Mouse (Mus musculus) midbrain, embryonic 10.5 days (tissue): ENCODE data around the gene Fxn. TPM values are rescaled to one million over a fixed set of nuclear protein-coding genes. Genes with fewer than 3 reads are reported as not detected.

Experiments
- DNase-seq: peaks from one replicate; pipeline ENCODE4 v3.0.0-alpha.2; 2017; ENCODE audit warnings: low spot score
- H3K27ac ChIP-seq: fragments of 300-500 bp; sonication (generic); replicated peaks from 2 replicates; pipeline ENCODE4 v1.5.1; 2016; ENCODE audit warnings: mild to moderate bottlenecking
- H3K27me3 ChIP-seq: fragments of 300-500 bp; sonication (generic); 2 replicates; pipeline ENCODE4 v1.6.1; 2016; ENCODE audit warnings: low read depth, mild to moderate bottlenecking; ENCODE audit not compliant: poor library complexity, severe bottlenecking
- H3K36me3 ChIP-seq: fragments of 300-500 bp; sonication (generic); 2 replicates; pipeline ENCODE4 v1.6.1; 2016; ENCODE audit warnings: mild to moderate bottlenecking, moderate library complexity
- H3K4me1 ChIP-seq: fragments of 300-500 bp; sonication (generic); 2 replicates; pipeline ENCODE4 v1.6.1; 2016
- H3K4me3 ChIP-seq: fragments of 300-500 bp; sonication (generic); 2 replicates; pipeline ENCODE4 v1.5.1; 2016; ENCODE audit warnings: mild to moderate bottlenecking, moderate library complexity
- H3K9me3 ChIP-seq: fragments of 300-500 bp; sonication (generic); replicated peaks from 2 replicates; pipeline ENCODE4 v1.6.1; 2016; ENCODE audit warnings: mild to moderate bottlenecking
- WGBS: fragments of 180-500 bp; shearing (Covaris S2); methylation state at CpG from one replicate; pipeline ENCODE4 v1.1.7; 2016; 5-methylcytosine and 5-hydroxymethylcytosine counted together
- polyA plus RNA-seq: library from polyadenylated mRNA; unstranded; fragments of >200 nt; fragmentation: Nextera tagmentation; extraction: Ambion mirVana; gene quantifications from 2 replicates; pipeline ENCODE4 v1.2.1, GENCODE M21; 2016

Gene Fxn
- polyA plus RNA-seq, 1 experiment from 2014 or later = 55.9 TPM

DNA sequence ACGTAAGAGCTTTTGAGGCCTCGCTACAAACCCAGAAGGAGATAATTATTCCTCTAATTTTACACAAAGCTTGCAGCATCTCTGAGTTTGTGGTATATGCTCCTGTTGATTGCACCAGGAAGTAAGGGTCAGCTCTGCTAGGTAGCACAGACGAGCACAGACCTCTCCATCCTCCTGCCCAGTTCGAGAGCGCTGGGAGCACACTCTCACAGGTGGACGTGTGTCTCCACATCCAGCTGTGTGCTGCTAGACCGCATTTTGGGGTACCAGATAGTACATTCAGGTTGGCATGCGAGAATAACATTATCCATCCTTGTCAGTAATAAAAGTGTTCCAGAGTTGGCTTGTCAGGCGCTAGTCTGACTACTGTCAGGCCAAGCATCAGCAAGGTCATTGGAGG is 61.4 kb downstream of the Fxn start:
- DNase-seq = no peak
- Histone ChIP-seq H3K4me3 (no peak overlapping the region), H3K9me3 (no peaks in the 10 kb centered on the region), H3K27me3 (peaks cover 18% of the 10 kb centered on the region), H3K4me1 (peaks cover 36% of the 10 kb centered on the region), H3K36me3 (no peaks in the 10 kb centered on the region), H3K27ac (no peak overlapping the region)
- WGBS = 82% methylated on average over 9 of the region's 9 CpGs

DNA sequence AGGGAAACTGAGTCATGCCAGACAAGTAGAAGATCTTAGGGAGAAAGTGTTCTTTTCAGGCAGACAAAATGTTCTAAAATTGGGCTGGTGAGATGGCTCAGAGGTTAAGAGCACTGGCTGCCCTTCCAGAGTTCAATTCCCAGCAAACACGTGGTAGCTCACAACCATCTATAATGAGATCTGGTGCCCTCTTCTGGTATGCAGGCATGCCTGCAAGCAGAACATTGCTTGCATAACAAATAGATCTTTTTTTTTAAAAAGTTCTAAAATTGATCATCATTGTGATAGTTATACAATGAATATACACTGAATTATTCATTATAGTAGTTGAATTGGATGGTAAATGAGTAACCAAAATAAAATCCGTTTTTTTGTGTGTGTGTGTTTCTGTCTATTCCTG is 62.1 kb downstream of the Fxn start:
- Histone ChIP-seq H3K4me3 (no peak overlapping the region), H3K27me3 (peaks cover 11% of the 10 kb centered on the region), H3K9me3 (no peaks in the 10 kb centered on the region), H3K36me3 (no peaks in the 10 kb centered on the region), H3K4me1 (peaks cover 35% of the 10 kb centered on the region), H3K27ac (no peak overlapping the region)
- no peak for DNase-seq
- WGBS = 56% methylated on average over 2 of the region's 2 CpGs

DNA sequence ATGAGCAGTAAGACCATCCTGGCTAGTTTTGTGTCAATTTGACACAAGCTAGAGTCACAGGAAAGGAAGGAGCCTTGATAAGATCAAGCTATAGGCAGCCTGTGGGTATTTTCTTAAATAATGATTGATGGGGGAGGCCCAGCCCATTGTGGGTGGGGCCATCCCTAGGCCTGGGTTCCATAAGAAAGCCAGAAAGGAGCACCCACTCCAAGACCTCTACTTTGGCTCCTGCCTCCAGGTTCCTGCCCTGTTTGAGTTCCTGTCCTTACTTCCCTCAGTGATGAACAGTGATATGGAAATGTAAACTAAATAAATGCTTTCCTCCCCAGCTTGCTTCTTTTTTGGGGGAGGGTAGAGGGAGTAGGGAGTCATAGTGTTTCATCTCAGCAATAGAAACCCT is 62.6 kb downstream of the Fxn start:
- H3K27me3 ChIP-seq = peaks cover 7% of the 10 kb centered on the region
- H3K4me3 ChIP-seq = no peak overlapping the region
- no peak overlapping the region for H3K27ac ChIP-seq
- H3K9me3 ChIP-seq = no peaks in the 10 kb centered on the region
- H3K36me3 ChIP-seq = no peaks in the 10 kb centered on the region
- no peak for DNase-seq
- peaks cover 39% of the 10 kb centered on the region for H3K4me1 ChIP-seq

DNA sequence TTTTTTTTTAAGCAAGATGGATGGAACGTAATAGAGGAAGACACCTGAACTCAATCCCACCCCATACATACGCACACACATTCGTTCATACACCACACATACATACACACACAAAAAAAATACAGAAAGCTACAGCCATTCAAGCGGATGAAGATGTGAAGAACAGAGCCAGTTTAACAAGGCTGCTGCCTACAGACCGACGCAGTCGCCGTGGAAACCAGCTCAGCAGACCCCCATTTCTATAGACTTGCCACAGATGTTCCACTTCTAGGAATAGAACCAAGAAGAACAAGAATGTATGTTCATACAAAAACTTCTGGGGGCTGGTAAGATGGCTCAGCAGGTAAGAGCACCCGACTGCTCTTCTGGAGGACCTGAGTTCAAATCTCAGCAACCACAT is 63.6 kb downstream of the Fxn start:
- Histone ChIP-seq H3K36me3 (no peaks in the 10 kb centered on the region), H3K27me3 (no peaks in the 10 kb centered on the region), H3K9me3 (no peaks in the 10 kb centered on the region), H3K4me3 (no peak overlapping the region), H3K27ac (no peak overlapping the region), H3K4me1 (peaks cover 44% of the 10 kb centered on the region)
- no peak for DNase-seq
- WGBS = 81% methylated on average over 9 of the region's 9 CpGs

DNA sequence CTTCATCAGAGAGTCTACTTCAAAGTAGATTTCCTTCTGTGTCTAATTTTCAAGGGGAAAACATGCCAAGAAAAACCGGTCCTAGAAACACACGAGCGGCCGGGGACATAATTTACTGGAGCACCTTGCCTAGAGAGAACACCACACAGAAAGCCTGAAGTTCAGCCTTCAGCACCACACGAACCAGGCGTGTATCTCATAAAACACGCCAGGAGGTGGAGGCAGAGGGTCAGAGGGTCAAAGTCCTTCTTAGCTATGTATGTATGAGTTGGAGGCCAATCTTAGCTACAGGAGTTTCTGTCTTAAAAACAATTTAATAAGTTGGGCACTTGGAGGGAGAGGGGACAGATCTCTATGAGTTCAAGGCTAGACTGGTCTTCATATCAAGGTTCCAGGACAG is 65.5 kb downstream of the Fxn start:
- no peak for DNase-seq
- Histone ChIP-seq H3K9me3 (no peaks in the 10 kb centered on the region), H3K27ac (no peak overlapping the region), H3K27me3 (no peaks in the 10 kb centered on the region), H3K36me3 (no peaks in the 10 kb centered on the region), H3K4me3 (no peak overlapping the region), H3K4me1 (peaks cover 33% of the 10 kb centered on the region)
- 83% methylated on average over 7 of the region's 7 CpGs for WGBS

DNA sequence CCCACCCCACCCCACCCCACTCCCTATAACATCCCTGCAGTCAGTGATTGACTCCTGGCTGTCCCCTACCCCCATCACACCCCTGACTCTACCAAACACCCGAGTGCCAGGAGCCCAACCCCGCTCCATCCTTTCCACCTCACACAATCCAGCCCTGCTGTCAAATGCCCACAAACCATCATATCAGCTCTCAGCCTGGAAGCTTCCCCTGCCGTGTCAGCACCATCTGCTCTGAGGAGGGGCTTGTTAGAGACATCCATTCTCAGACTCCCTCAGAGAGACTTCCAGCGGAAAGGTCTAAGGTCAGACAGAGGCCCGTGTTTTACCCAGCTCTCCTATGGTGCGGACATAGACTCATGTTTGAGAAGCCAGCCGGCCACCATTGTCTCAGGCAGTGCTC is 67.1 kb downstream of the Fxn start:
- peak; percentile 41 for DNase-seq

DNA sequence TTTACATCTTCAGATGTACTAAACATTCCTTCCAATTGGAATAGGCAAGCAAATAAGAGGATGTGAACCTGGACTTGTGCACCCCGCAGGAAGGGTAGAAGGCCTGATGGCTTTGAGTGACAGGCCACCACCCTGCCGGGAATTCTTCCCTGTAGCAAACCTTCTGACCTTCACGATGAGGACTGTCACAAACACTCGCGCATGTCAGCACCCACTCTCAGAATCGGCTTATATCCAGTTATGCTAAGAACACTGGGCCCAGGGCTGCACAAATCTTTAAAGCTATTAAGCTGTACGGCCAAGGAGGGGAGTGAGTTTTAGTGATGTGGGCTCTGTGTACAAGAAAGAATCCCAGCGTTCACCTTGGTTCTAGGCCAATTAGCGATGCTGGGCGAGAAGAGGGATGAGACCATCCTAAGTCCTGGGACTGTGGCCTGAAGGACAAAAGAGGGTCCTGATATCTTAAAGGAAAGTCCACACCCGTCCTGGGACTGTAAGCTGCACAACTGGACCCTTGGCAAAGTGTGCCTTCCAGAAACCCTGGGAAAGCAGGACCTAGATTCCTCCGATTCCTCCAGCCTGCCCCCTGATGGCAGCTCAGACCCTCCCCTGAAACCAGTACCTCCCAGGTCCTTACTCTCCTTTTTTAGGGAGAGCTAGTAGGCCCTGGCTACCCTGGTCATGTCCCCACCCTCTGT is 67.7 kb downstream of the Fxn start:
- Histone ChIP-seq H3K9me3 (no peaks in the 10 kb centered on the region), H3K4me1 (peaks cover 20% of the 10 kb centered on the region), H3K27ac (no peak overlapping the region), H3K27me3 (no peaks in the 10 kb centered on the region), H3K4me3 (no peak overlapping the region), H3K36me3 (no peaks in the 10 kb centered on the region)
- DNase-seq = no peak
- WGBS = 85% methylated on average over 12 of the region's 12 CpGs

More for the DNA sequence above, 67.1 kb downstream of the Fxn start:
- H3K27ac ChIP-seq = no peak overlapping the region
- H3K9me3 ChIP-seq = no peaks in the 10 kb centered on the region
- H3K4me1 ChIP-seq = peaks cover 20% of the 10 kb centered on the region
- H3K36me3 ChIP-seq = no peaks in the 10 kb centered on the region
- H3K27me3 ChIP-seq = no peaks in the 10 kb centered on the region
- 49% methylated on average over 7 of the region's 7 CpGs for WGBS
- H3K4me3 ChIP-seq = no peak overlapping the region

Other genes with a start within 250 kb of the Fxn start
- gene Fam189a2, start 249.6 kb downstream of the Fxn start, polyA plus RNA-seq = 0.95 and 1.1 TPM in 2 replicates
- gene Tjp2, start 55.6 kb downstream of the Fxn start, polyA plus RNA-seq = 27.2 and 30.8 TPM in 2 replicates
- 48.6 and 49.8 TPM in 2 replicates for gene Fam122a, start 196.8 kb upstream of the Fxn start, polyA plus RNA-seq